Mouse (Mus musculus): ENCODE results near the gene Dcdc2a. TPM values are rescaled to one million over a fixed set of nuclear protein-coding genes. Genes with fewer than 3 reads are reported as not detected.

The Dcdc2a gene
- total RNA-seq (2023): not detected

GRCm38 (mm10) chr13:25055873-25056667 lies at the start of gene Dcdc2a:
Gene Dcdc2a (plus strand): TSS chr13:25056004.

GRCm38 (mm10) chr13:25019793-25020539 lies 35.8 kb upstream of the Dcdc2a start, which contains the start of gene Mrs2:
Gene Mrs2 (minus strand): TSS chr13:25020379.

Other genes starting within 250 kb of the Dcdc2a start
- gene Acot13, start 224.5 kb upstream of the Dcdc2a start, total RNA-seq (2023): 10 to 100 TPM; 11.9 to 12.4 TPM
- 10 to 100 TPM; 20.2 to 25.6 TPM for gene Tdp2, start 224.3 kb upstream of the Dcdc2a start, total RNA-seq (2023)
- gene D130043K22Rik, start 210.9 kb upstream of the Dcdc2a start, total RNA-seq (2023): not detected
- 1 to 10 TPM; 1.2 to 1.9 TPM for gene Aldh5a1, start 118.3 kb upstream of the Dcdc2a start, total RNA-seq (2023)
- 1 to 10 TPM; 2.5 to 2.7 TPM for gene Gpld1, start 112.9 kb upstream of the Dcdc2a start, total RNA-seq (2023)
- gene Mrs2, start 35.6 kb upstream of the Dcdc2a start, total RNA-seq (2023): 10 to 100 TPM; 43.4 to 49.1 TPM
- gene Nrsn1, start 214.5 kb downstream of the Dcdc2a start, total RNA-seq (2023): not detected

Measured in monocyte, adult 59 days (primary cell).